Mouse (Mus musculus) bone marrow macrophage, adult 2 months (primary cell): ENCODE measurements around the gene Mif.

Experiments
- CTCF ChIP-seq: IDR thresholded peaks from 2 replicates; pipeline ENCODE4 v1.5.1; 2012; ENCODE audit warnings: low read depth, mild to moderate bottlenecking, low read length, moderate library complexity
- POLR2A ChIP-seq: IDR thresholded peaks from 2 replicates; pipeline ENCODE4 v1.6.1; 2012; ENCODE audit warnings: mild to moderate bottlenecking, low read depth, low read length, borderline replicate concordance

- TF ChIP-seq POLR2A (no peak), CTCF (no peak)
Observed at GRCm38 (mm10) chr10:75853452-75853851, 6.6 kb downstream of the Mif start.
